Mouse (Mus musculus) adipocyte (in vitro differentiated cells): ENCODE measurements around the gene Sh3bp5.

Experiments used
- DNase-seq: peaks from one replicate; pipeline ENCODE4 v3.0.0-alpha.2; 2016; ENCODE audit warnings: low spot score

Gene Sh3bp5

DNA sequence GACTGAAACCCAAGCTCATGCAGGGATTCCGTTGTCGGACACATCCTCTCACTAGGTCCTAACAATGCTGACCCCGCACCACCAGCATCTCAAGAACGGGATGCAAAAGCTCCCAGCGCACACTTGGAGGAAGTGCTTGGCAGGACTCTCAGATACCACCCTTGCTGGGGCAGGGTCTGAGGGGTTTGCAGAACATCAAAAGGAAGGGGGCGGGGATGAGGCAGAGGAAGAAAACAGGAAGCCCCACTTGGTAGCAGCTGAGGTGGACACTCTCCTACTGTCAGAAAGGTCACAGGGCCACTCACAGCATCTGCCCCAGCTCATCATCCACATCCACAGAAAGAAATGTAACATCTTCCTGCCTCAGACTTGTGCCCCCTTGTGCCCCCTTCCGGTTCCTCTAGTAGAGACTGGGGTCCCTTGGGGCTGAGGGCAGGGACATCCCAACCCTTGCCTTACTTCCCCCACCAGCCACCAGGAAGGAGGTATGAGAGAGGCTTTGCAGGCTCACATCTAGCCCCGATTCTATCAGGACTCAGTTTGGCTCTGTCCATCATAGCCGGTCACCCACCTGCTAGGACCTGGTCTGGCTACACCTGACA lies 25.7 kb downstream of the Sh3bp5 start:
- no peak for DNase-seq

DNA sequence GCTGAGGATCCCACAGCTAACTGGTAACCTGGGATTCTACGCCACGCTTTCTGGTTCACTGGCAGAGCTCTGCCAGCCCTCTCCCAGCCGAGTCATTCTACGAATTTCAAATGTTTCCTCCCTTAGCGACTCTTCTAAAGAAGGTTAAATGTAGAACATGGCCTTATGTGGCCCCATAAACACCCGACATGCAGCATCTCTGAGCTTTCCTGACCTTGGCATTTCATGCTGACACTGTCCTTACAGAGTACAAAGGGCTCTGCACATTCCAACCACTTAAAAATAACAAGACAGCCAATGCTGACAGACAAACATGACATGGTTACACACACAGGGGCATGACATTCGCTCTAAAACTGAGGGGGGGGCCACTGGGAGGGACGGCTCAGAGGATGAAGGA lies 27.2 kb downstream of the Sh3bp5 start:
- DNase-seq, result no peak

DNA sequence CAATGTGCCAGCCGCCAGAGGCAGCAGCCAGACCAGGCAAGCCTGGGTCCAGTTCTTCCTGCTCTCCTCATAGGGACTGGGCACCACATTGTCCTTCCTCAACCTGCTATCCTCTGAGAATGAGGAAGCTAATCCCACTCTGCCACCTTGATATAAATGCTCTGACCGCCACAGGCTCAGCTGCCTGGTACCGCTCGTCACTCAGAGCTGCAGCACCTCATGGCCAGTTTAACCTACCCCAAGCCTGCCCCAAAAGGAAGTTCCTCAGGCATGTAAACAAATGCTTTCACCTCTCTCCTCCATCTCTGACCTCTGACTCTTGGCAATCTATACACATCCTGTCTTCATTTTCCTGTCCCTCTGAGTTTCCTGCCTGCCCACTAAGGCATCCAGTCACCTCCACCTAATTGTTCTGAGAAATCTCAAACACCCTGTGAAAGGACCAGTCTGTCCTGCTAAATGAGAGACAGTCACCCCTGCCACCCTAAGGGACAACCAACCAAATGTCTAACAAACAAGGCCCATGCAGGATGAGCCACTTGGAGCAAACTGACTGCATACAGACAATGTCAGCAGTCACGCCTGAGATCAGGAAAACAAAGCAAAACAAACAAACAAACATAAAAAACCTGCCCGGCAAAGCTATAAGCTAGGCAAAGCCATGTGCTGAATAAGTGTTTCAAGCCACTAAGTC lies 27.8 kb downstream of the Sh3bp5 start:
- DNase-seq, result no peak

DNA sequence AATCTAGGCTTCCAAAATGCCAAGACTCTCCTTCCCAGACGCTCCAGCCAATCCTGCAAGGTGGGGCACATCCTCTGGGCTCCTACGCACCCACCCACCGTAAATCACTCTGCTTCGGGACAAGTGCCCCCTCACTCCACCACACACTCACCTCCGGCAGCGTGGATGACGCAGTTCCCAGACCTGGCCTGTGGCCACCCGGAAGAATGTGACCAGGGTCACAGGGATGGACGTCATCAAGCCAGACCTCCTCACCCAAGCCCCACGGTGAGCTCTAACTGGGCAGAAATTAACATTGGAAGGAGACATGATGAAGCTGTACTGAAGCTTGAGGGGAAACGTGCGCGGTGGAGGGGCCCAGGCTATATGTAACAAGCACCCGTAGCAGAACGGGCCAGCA lies 28.7 kb downstream of the Sh3bp5 start:
- no peak for DNase-seq

DNA sequence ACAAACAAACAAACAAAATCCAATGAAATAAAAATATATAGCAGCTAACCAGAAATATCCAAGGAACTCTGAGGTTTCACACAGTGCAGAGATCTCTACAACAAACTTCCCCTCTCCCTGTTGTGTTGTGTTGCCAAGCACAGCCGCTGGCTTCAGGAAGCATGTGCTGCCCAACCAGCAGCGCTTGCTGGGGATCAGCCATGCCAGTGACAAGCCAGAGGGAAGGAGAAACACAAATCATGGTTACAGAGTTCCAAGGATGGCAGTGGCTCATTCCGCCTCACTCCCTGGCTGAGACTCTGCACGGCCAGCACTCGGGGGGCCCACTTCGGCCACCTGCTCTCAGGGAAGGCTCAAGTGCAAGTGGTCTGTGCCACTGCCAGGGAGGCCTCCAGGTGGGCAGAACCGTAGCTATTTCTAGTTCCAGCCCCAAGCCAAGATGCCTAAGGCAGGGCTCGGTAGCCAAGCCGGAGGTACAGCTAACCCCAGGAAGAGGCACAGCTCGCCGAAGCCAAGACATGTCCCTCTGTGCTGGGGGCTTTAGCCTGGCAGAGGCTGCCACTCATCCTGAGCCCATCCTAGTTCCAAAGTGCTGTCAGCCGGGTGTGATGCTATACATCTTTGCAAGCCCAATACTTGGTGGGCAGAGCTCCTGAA lies 29.6 kb downstream of the Sh3bp5 start:
- DNase-seq, result no peak

DNA sequence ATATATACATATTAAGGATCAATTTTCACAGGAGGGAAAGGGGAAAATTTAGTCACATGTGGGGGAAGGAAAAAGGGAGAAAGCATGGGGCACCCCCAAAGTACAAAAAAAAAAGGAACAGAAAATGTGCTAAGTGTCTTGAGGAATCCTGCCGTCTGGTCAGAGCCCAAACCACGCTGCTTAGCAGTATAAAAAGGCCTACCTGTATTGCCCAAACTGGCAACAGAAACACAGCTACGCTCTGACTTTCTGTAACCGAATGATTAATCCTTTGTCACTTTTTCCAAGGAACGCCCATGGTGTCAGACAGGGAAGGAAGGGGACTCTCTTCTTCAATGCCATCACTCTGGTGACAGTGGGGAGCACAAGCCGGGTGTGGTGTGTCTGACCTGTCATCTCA lies 30.2 kb downstream of the Sh3bp5 start:
- DNase-seq, result no peak

DNA sequence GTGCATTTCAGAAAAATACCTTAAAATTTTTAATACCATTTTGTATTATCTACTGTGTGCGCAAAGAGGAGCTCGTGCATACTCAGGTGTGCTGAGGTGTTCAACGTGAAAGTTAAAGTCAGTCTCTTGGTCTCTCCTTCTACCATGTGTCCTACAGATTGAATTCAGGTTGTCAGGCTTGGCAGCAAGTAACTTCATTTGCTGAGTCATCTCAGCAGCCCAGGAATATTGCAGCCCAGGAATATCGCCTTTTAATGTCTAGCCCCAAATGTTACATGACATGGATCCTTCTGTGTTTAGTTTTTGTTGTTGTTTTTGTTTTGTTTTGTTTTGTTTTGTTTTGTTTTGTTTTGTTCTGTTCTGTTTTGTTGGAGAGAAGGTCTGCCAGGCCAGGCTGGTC lies 31.2 kb downstream of the Sh3bp5 start:
- DNase-seq, result no peak

DNA sequence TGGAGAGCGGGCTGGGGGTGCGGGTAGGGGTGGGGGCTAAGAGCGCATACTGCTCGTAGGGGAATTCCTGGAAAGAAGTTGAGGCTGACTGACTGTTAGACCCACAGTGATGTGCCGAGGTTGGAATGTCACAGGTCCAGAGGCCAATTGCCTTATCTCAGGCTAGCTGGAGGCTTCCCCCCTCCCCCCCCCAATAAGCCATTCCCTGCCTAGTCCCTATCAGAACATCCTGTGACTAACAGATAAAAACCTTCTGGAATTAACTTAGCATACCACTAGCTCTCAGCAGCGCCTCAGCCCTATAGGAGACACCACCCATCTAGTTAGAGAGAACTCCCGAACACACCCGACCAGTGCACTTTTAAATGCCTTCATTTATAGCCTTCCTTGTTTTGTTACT lies 31.9 kb downstream of the Sh3bp5 start:
- DNase-seq, result no peak

DNA sequence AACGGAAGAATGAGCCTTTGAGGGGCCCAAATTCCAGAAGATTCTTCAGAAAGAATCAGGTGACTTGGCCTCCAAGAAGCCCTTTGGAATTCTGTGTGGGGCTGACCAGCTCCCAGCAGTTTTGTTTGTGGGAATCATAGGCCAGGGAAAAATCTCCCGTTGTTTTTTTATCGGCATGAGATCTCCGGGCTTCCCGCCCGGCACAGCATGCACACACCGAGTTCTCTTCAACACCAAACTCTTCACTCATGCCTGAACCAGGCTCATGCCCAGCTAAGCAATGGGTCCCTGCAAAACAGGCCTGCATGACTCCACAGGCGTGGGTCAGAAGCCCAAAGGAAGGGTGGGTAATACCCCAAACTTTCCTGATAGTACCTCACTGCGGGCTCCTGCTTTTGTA lies 32.3 kb downstream of the Sh3bp5 start:
- DNase-seq, result no peak

DNA sequence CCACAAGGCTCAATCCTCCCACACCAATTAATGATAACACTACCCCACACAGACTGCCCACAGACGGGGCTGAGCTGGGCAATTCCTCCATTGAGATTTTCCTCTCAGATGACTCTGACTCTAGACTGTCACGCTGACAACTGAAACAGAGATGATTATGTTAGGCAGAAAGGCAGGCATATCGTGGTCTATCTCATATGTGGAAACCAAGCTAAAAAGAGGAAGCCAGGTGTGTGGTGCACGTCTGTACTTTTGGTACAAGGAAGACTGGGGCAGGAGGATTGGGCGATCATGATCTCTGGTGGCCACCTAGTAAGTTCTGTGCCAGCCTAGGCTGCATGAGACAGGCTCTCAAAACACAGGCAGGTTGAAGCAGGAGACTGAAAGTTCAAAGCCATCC lies 33.2 kb downstream of the Sh3bp5 start:
- no peak for DNase-seq

DNA sequence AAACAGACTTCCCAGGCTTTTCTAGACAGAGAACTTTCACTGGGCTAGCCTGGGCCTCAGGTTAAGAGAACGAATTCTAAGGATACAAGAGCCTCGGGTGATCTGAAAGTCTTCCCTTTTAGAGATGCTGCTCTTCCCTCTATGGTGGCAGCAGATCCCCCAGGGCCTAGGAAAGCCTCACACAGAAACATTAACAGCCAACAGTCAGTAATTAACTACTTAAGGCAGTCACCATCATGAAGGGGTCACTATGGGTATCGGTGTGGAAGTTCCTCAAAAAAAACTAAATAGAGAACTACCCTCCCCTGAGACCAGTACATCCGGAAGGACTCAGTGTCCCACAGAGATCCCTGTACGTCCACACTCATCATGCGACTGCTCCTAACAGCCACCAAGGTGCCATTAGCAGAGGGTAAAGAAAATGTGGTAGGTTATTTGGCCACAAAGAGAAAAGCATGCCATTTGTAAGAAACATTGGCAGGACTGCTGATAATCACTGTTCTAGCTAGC lies 33.9 kb downstream of the Sh3bp5 start:
- no peak for DNase-seq

DNA sequence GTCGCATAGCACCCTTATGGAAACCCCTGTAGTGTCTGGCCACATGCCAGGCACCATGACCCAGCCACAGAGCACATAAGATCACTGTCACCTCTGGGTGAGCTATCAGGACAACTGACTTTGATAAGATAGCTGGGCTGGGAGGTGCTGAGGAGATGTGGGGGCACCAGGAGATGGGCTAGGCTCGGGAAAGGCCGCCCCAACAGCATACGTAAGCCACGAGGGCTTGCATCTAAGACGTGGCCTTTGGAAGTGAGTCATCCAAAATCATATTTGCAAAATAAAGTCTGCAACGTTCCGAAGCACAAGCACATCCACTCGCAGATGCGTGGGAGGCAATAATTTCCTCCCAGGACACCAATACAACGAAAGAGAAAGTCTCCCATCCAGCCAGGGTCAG lies 35.0 kb downstream of the Sh3bp5 start:
- no peak for DNase-seq

DNA sequence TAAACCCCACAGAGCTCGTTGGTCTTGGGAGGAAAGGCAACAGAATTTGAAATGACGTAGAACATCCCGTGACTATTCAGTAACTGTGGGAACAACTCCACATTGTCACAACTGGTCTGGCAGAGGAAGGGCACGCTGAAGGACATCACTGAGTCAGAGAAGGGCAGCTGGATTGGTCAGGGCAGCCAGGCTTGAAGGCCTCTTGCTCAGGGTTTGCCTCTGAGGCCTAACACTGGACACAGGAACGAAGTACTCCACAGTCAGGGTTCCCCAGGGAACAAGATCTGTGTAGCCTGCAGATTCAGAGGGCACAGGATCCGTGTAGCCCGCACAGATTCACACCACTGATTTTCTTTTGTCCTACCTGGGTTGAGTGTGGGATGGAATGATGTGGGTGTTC lies 35.6 kb downstream of the Sh3bp5 start:
- DNase-seq, result no peak

DNA sequence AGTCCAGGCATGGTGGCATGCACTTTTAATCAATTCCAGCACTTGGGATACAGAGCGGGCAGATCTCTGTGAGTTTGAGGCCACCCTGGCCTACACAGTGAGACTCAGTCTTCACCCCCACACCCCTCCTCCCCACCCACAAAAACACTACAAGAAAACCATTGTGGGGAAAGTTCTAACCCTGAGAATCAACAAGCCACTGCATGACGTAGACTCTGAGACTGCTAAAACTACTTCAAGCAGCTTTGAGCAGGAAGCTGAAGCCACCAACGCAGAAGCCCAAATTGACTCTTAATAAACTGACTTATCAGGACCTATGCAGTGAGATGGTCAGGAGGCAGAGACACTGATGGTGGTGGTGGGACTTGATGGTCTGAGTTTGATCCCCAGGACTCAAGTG lies 36.6 kb downstream of the Sh3bp5 start:
- no peak for DNase-seq

DNA sequence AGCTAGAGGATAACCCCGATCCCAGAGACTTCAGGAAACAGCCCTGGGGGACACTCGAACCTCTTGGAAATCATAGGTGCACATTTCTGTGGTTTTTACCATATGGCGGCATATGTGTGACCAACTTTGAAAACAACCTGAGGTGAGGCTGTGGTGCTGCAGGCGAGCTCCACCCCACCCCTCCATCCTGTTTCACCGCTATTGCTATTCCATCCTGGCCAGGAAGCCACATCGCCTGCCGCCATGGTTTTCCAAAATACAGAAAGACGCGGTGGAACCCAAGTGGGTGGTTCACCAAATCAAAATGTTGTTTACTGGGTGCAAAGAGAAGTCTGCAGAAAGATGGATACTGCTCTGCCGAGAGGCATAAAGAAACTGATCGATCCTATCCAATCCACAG lies 37.1 kb downstream of the Sh3bp5 start:
- no peak for DNase-seq

DNA sequence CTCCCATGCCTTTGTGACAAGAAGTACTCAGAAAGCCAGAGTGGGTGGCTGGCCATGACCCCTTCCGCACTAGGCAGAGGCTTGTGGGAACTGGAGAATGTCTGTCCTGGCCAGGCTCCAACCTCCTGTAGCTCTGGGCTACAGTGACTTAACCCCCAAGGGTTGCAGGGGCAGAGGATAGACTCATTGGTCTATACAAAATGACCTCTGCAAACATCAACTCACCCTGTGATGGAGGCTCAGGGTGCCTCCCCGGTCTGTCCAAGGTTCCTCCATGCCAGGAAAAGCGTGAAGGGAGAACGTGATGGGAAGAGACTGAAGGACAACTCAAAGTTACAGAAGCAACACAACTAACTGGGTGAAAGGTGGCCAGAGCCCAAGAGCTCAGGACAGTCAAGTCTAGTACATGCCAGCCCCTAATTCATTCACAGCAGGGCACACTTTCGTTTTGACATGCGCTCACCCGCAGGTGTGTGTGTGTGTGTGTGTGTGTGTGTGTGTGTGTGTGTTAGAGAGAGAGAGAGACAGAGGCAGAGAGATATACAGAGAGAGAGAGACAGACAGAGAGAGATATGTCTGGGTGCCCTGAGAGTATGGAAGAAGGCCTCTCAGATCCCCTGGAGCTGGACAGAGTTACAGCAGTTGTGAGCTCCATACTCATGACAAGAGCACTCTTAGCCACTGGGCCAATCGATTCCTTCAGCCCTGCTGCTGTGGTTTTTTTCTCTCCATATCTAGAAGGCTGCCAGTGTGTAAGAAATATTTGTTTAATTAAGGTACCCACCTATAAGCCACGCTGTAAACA lies 37.9 kb downstream of the Sh3bp5 start:
- peak; percentile 49 for DNase-seq

DNA sequence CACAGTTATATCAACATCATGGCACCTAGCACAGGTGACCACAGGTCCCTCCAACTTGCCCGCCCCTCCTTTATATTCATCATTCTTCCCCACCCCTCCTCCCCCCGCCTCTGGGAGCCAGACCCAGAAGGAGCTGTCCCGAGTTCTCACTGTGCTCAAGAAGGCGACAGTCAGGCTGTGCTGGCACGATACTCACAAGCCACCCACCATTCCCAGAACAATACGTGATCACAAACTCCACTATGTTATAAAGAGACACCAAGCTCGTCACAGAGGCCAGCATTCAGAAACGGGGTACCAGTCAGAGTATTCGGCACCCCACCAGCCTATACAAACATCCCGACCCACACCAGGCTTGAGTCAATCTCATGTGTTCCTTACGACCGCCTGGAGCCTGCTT lies 38.5 kb downstream of the Sh3bp5 start:
- no peak for DNase-seq

DNA sequence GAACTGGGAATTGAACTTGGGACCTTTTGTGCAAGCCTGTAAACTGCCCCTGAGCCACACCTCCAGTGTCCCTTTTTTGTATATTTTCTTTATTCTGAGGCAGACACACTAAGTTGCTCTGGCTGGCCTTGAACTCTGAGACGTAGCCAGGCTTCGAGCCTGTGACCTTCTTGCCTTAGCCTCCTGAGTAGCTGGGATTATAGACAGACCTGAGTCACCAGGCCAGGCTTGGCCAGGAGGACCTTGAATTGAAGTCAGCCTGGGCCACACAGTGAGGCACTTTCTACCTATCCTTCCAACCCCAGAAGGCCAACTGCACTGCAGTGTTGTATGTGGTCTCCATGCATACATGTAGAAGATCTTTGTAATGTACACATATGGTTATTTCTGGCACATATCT lies 39.5 kb downstream of the Sh3bp5 start:
- DNase-seq, result no peak

DNA sequence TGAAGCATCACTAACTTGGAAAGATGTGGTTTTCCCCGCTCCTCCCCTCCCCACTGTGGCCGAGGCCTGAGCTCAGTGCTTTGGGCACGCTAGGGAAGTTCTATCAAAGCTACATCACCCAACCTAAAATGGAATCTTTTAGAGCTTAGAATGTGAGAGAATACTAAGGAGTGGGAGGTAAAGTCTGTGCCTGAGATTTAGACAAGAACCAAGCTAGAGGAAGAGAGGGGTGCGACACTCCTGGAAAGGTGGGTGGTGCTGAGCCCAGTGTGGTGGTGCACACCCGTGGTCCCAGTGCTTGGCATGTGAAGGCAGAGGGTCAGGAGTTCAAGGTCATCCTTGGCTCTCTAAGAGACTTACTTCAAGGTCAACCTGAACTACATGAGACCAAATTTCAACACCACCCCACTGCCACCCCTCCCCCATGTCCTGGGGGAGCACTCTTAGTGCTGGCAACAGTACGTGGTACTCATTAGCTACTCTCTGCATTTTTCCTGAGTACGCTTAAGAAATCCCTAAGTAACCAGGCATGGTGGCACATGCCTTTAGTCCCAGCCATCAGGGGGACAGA lies 40.2 kb downstream of the Sh3bp5 start:
- no peak for DNase-seq

DNA sequence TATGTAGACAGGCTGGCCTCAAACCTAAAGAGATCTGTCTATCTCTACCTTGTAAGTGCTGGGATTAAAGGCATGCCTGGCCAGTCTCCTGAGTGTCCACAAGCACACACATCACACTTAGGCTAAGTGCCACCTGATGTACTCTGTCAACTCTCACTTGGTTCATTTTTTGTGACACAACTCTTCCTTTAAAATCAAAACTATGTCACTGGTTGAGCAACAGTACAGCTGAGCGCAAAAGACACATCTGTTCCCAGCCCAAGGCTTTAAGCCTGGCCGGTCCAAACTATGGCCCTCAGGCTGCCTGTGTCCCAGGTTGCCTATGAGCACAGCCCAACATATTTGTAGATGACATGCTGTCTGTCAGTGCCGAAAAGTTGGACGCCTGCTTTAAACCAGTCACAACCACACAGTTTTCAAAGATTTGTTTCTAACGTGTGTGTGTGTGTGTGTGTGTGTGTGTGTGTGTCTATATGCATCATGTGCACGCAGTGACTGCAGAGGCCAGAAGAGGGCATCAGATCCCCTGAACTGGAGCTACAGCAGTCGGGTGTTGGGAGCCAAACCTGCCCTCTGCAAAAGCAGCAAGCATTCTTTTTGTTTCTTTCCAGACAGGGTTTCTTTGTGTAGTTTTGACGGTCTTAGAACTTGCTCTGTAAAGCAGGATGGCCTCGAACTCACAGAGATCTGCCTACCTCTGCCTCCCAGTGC lies 40.9 kb downstream of the Sh3bp5 start:
- peak; percentile 18 for DNase-seq

DNA sequence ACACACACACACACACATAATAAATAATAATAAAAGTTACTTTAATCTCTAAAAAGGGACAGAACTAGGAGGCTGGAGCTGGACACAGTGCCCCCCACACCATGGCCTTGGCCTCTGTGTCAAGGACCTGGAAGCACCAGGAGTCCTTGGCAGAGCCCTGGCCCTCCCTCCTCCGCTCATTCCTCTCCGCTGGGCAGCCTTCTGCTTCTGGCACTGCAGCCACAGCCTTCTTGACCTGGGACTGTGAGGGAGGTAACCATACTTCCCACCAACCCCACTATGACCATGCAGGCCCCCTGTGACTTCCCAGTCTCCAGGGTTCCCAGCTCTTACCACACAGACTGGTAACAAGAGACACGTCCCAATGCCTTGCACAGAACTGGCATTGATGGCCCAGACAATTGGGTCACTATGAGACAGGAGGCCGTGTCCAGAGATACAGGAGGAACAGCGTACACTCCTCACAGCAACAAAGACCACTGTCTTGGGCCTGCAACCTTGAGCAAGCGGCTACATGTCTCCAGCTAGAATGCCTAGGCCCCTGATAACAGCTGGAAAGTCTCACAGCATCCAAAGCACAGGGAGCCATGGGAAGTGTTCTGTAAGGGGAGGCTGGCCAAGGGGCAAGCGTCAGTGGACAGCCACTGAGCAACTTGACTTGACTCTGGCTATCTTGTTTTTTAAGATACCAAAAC lies 41.8 kb downstream of the Sh3bp5 start:
- DNase-seq, result no peak
